Mouse (Mus musculus): Measurements from ENCODE around the gene Bloc1s1.
A peak's percentile ranks its signal among the peaks of the same experiment; 100 is the strongest.

Bloc1s1 gene

DNA sequence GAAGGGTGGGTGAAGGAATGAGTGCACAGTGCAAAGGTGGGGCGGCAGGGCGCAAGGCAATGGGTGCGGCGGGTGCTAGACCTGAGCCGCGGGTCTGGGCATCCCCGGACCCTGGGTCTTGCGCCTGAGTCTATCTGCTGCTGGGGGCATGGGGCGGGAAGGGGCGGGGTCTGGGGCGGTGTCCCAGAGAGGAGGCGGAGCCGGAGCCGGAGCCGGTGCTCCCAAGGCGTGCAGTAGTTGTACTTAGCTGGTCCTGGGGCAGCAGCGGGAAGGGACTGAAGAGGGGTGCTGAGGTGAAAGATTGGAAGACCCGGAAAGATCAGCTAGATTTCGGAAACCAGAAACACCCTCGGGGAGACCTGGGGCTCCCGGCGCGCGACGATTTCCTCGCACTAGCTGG is 9.7 kb upstream of the Bloc1s1 start, which contains the start of gene Itga7:
Gene Itga7 (plus strand): TSS at position 245 of the 400 bp plus-strand sequence.
- no peak for DNase-seq (ENCODE audit: low read depth in 1 of 2, low spot score in 2 of 2)

DNA sequence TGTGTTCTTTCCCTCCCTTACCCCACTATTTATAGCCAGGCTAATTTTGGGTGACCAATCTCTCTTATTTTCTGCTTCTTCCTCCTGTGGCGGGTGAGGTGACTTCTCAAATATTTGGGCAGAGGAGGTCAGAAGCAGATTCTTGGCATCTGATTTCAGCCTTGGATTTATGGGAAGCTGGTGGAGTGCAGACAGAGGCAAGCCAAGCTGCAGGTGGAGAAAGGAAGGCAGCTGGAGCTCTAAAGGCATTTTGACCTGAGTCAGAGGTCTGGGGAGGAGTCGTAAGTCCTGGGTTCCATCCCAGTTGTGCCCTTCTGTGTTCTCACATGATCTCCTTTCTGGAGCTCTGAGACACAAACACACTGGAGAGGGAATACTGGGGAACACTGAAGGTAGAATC is 7.6 kb upstream of the Bloc1s1 start:
- DNase-seq (ENCODE audit: low read depth in 1 of 2, low spot score in 2 of 2): no peak

DNA sequence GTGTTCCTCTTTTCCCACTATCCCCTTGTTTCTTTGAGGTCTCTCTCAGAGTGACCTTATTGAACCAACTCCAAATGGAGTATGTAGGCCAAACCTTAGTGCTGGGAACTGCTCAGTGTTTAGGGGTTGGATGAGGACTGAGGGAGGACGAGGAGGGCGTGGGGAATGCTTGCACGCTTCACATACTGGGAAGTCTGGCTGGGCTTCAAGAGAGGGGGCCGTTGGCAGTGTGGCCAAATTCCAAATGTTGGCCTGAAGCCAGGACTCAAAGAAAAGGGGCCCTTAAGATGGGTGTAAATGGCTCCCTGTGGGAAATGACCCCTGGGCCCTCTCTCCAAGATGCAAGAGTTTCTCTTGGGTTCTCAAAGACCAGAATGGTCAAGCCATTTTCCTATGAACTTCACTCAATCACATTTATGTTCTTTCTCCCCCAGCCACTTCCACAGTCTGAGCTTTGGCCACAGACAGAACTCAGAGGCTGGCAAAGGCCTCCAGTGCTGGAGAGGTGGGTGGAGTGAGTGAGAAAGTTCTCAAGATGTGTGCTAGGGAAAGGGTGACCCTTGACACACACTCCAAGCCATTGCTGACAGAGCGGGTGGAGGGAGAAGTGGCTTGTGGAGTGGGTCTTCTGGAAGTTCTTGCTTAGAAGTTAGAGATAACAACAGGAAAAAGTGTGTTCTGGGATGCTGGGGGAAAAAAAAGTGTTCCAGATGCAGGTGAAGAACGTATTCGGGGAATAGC is 6.0 kb upstream of the Bloc1s1 start:
- DNase-seq (ENCODE audit: low read depth in 1 of 2, low spot score in 2 of 2): no peak

DNA sequence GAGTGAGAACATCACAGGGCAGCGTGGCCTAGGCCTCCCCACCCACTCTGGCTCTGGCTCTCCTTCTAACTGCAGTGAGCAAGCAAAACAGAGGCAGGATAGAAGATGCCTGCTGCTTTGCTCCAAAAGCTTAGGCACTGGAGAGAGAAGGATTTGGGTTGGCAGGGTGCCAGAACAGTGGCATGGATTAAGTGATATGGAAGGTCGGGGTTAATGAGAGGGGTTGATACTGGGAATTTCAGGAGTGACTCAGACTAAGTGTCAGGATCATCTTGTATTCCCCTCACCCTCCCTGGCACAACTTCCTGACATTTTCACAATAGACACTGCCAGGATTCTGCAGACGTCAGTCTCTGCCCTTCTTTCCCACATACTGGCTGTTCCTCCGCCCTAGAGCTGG is 4.5 kb upstream of the Bloc1s1 start:
- no peak for DNase-seq (ENCODE audit: low read depth in 1 of 2, low spot score in 2 of 2)

DNA sequence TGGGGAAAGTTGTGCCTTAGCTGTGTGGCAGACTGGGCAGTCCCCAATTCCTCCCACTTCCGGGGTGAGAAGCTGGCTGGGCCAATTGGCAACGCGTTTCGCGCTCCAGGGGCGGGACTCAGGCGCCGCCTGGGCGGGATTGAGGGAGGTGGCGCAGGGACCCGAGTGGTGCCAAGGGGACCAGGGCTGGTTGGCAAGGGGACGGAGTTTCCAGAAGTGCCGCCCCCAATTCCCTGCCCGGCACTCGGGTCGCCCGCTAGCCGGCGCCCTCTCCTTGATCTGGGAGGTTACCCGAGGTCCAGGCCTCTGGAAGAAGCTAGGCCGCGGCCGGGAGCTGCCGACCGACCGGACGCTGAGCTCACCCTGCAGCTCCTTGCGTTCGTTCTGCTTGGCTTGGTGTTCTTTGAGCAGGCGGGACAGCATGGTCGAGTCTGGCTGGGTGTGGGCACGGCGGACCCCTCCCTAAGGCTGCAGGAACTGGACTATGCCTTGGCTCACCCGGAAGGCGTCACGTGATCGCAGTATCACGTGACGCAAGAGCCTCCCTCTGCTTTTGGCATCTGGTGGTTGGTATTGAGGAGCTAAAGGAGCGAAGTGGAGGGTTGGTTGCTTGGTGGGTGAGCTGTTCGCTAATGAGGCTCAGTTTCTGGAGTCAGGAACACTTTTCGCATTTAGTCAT is 683 bp downstream of the Bloc1s1 start:
- peak; percentile 76 to 85 for DNase-seq (ENCODE audit: low read depth in 1 of 2, low spot score in 2 of 2)

DNA sequence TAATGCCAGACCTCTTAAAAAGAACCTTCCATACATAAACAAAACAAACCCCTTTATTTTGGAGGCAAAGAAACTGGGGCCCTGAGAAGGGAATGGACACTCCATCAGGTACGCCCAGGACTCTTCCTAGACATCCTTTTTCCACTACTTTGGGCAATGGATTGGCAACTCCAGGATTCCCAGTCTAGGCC is 1.1 kb downstream of the Bloc1s1 start, which contains the start of gene Rdh5:
Gene Rdh5 (minus strand): TSS at position 67 of the 191 bp plus-strand sequence.
- no peak for DNase-seq (ENCODE audit: low read depth in 1 of 2, low spot score in 2 of 2)

DNA sequence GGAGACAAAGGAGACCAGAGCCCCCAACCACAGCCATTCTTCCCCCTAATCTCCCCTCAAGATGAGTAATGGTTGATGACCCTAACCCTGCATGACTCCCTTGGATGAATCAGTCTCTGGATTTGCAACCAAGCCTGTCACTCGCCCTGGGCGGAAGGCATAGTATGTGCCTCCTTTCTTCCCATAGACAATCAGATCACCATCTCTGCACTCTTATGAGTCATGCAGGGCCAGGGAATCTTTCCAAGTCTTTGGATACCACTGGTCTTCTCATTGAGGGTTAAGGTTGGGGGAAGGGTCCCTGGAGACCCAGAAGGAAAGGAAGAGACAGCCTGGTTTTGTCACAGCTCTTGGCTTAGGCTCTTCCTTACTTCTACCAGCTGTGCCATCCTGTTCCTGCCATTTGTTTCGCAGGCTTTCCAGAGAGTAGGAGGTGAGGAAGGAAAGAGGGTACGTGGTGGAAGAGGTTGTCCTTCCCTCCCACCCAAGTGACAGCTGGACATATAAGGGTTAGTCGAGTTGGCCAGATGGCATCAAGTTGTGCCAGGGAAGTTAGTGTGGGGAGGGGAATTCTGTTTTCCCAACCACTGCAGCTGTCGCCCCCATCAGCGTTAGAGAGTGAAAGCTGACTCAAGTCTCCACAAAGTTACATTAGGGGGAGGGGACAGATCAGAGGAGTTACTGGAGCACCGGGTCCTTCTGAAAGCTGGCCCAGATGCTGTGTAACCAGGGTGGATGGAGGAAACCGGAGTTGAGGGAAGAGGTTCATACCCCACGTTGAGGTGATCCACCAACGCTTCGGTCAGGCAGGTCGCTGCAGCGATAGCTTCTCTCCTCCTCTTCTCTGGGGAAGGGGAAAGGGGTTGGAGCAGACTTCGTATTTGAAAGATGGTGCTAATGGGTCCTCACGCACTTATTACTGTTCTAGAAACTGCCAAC is 1.7 kb downstream of the Bloc1s1 start:
- no peak for DNase-seq (ENCODE audit: low read depth in 1 of 2, low spot score in 2 of 2)

DNA sequence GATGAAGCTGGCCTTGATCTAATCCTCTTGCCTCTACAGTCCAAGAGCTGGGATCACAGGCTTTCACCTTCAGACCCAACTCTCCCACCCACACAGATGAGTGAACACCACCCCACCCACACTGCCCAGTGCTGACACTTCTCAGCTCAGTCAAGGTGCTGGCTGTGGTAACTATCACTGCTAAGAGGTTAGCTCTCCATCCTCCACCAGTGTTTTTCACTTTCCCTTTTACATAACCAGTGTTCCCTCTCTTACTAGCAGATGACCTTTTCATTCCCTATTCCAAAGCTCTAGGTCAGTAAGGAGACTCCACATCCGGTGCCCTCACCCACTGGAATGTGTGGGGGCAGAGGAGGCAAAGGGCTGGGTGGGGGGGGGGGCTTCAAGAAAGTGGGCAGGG is 2.6 kb downstream of the Bloc1s1 start:
- no peak for DNase-seq (ENCODE audit: low read depth in 1 of 2, low spot score in 2 of 2)

DNA sequence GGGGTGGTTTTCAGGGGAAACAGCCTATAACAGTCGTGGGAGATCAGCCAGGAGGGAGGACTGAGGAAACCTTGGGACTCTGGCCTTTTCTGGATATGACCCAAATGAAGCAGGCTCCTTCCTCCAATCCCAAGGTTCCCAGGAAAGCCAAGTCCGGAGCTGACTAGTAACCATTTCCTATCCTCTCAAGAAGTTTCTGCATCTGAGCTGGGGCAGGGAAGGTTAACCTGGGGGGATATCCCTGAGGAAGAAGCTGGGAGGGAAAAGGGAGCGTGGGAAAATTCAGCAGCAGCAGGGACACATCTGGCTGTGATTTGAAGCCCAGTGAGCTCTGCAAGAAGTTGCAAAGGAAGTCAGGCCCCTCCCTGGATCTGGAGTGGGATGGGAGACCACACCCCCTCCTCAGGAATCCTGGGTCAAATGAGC is 3.1 kb downstream of the Bloc1s1 start:
- DNase-seq (ENCODE audit: low read depth in 1 of 2, low spot score in 2 of 2): no peak

DNA sequence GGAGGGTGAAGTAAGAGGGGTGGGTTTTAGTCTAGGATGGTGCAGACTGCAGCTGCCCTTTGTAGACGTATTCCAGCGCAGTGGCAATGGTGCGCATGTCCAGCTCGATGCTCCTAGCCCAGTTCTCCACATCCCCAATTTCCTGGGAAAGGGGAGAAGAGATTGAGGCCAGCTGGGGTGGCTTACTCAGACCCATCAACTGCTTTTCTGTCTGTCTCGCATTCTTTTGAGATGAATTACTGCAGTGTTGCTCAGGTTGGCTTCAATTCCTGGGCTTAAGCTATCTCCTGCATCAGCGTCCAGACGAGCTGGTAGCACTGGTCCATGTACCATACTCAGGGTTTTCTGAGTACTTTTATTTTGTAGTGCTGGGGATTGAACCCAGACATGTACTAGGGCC is 3.9 kb downstream of the Bloc1s1 start:
- DNase-seq (ENCODE audit: low read depth in 1 of 2, low spot score in 2 of 2): no peak

DNA sequence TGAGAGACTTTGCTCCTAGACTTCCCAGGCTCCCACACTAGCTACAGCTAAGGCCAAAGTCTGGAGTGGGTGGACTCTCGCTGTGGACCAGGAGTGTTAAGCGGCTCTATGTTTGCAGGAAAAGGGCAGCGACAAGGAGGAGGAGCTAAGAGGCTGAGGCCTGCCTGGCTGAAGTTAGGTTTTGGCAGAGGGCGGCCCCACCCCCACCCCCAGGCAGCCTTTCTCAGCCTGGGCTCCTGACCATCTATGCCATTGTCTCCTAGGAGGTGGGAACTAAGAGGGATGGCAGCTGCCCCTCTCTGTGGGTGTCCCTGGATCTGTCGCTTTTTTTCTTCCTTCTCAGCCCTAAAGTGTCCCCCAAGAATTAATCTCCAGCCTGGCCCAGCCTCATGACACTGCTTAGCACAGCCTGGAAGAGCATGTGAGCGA is 4.6 kb downstream of the Bloc1s1 start:
- no peak for DNase-seq (ENCODE audit: low read depth in 1 of 2, low spot score in 2 of 2)

DNA sequence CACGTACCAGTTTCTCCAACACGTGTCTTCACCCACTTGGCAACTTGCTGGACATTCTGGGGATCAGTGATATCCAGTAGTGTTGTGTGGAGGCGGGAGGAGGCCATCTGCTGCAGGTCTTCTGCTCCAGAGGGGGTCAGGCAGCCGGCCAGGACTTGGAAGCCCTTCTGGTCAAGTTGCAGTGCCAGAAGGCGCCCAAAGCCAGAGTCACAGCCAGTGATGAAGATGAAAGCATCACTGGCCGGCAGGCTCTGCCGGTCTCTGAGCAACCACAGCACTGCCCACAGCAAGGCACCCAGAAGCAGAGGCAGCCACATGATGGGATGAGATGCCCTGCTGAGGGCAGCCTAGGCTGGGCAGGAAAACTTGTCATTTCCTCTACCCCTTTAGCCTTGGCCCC is 5.6 kb downstream of the Bloc1s1 start:
- no peak for DNase-seq (ENCODE audit: low read depth in 1 of 2, low spot score in 2 of 2)

DNA sequence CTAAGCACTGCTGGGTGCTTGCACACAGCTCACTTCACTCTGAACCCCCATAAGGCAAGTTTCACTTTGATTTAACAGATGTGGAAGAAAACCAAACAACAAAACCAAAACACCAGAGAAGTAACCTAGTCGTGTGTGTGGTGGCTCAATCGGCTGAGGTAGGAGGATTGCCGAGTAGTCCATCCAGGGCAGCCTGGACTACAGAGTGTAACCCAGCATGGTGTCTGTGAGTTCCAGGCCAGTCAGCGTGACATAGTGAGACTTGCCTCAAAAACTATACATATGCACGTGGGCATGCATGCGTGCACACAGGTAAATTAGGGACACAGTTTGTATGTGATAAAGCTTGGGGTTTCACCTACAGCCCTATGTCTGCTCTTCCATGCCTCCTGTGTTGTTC is 6.4 kb downstream of the Bloc1s1 start:
- DNase-seq (ENCODE audit: low read depth in 1 of 2, low spot score in 2 of 2): no peak

DNA sequence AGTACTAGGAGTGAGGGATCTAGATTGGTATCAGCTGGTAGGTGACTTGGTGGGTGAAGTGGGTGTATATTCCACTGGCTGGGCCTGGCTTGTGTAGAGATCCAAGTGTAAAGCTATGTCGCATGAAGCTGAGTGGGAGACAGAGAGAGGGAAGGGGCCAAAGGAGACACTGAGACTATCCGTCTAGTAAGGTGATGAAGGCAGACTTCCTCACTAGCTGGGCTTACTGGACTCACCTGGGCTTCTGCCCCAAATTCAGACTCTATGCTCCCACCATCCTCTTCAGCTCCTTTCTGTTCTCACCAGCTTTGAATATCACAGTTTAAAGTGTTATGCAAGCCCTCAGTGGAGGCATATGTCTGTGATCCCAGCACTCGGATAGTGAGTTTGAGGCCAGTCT is 7.2 kb downstream of the Bloc1s1 start:
- DNase-seq (ENCODE audit: low read depth in 1 of 2, low spot score in 2 of 2): no peak

DNA sequence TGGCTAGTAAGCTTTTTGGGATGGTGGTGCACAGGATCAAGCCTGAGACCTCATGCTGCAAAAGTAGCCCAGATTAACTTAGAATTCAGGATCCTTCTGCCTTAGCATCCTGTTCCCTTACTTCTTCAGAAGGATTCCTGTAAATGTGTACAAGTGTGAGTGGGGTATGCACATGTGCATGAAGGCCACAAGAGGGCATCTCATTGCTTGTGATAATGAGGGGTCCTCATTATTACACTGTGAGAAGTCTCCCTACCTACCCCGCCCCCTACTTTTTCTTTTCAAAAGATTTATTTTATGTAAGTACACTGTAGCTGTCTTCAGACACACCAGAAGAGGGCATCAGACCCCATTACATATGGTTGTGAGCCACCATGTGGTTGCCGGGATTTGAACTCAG is 8.3 kb downstream of the Bloc1s1 start:
- DNase-seq (ENCODE audit: low read depth in 1 of 2, low spot score in 2 of 2): no peak

DNA sequence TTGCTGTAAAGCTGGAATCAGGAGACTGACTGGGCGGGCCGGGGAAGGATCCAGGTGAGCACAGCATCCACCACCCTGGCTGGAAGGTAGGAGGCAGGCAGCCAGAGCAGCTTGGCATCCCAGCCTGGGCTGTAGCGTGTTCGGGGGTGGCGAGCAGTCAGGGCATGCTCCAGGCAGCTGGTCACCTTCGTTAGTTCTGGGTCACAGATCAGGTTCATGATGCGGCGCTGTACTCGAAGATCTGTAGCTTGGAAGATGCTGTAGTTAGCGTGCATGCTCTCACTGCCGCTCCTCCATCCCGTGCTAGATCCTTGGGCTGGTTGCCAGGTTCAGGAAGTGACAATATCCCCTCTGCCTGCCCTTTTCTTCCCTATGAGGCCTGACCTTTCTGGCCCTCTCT is 10.1 kb downstream of the Bloc1s1 start:
- no peak for DNase-seq (ENCODE audit: low read depth in 1 of 2, low spot score in 2 of 2)

DNA sequence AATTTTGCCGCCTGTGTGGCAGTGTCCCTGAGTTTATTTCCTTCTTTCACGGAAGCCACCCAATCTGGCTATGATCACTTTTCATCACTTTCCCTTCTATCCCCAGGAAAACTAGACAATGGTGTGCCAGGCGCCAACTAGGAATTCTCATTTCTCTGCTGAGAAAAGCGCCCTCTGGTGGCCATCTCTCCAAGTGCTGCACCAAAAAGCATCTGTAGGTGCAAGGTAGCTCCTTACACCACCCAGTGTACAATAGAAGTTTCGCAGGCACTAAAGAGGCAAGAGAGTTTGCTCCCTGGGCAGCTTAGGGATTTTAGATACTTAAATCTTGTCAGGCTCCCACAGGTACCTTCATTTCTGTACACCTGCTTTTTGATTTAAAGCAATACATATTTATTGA is 10.6 kb downstream of the Bloc1s1 start:
- DNase-seq (ENCODE audit: low read depth in 1 of 2, low spot score in 2 of 2): peak in 1 of 2 experiments; percentile 62

DNA sequence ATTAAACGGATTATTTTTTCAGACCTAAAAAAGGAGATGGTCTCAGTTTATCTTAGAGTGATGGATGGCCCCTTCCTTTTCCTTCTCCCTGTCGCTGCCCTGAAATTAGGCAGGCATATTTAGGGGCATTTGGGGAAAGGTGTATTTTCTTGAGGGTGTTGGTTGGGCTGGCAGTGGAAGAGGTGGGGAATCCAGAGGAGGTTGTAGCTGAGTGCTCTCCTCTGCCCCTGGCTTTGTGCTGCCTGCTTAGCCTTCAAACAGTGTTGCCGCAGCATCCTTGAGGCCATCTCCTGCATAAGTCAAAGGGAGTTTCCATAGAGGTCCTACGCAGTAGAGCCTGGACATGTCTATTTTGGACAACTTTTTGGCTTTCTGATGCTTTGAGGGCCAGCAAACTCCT is 11.0 kb downstream of the Bloc1s1 start:
- DNase-seq (ENCODE audit: low read depth in 1 of 2, low spot score in 2 of 2): no peak

DNA sequence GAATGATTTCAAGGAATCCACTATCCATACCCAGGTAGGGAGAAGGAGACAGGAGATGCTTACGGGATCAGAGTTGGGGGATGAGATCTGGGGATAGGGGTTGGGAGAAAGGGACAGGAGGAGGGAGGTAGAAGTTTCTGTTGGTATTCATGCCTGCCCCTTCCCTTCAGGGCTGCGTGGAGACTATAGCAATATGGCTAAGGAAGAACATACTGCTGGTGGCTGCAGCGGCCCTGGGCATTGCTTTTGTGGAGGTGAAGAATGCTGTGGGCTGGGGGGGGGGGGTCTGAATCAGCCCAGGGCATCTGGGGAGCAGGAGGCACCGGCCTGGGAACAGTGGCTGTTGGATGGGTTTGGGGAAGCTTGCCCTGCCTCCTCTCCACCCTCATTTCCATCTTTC is 11.6 kb downstream of the Bloc1s1 start:
- DNase-seq (ENCODE audit: low read depth in 1 of 2, low spot score in 2 of 2): no peak

DNA sequence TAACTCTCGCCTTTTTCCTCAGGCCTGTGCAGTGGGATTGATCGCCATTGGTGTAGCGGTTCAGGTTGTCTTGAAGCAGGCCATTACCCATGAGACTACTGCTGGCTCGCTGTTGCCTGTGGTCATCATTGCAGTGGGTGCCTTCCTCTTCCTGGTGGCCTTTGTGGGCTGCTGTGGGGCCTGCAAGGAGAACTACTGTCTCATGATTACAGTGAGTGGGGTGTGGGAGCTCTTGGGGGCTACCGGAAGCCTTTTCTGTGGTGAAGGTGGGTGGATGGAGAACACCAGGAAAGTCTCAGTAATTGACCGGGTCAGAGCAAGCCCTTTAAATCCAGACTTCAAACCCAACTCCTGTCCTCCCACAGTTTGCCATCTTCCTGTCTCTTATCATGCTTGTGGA is 12.4 kb downstream of the Bloc1s1 start:
- DNase-seq (ENCODE audit: low read depth in 1 of 2, low spot score in 2 of 2): no peak

DNA sequence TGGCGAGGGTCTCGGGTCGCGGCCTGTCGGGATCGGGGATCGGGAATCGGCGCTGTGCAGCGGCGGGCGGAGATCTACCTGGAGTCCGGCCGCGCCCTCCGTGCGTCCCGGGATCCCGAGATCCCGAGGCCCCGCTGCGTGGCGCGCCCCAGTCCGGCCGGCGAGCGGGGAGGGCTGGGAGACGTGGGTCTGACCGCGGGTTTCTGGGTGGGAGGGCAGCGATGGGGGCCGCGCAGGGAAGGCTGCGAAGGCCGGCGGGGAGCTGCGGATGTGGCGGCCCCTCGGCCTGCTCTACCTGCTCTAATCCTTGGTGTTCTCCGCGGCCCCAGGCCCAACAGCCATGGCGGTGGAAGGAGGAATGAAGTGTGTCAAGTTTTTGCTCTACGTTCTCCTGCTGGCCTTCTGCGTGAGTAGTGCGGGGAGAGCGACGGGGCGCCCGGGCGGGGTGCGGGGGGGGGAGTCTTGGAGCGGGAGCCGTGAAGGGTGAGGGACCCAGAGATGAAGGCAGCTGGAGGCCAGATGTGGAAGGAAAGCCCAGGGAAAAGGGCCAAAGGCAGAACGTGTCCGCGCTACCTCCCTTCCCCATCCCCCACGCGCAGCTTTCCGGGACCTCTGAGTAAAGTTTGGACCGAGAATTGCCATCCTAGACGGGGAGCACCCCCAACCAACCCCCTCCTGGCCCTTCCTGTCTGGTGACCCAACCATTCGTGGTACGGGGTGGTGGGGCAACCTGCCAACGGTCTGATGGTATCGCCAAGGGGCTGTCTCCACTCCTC is 13.6 kb downstream of the Bloc1s1 start:
- no peak for DNase-seq (ENCODE audit: low read depth in 1 of 2, low spot score in 2 of 2)
